Mouse (Mus musculus) forebrain, embryonic 10.5 days (tissue): ENCODE measurements around the gene Srcin1. TPM values are rescaled to one million over a fixed set of nuclear protein-coding genes. Genes with fewer than 3 reads are reported as not detected.

Source experiments
- DNase-seq: peaks from one replicate; pipeline ENCODE4 v3.0.0-alpha.2; 2017; ENCODE audit warnings: low spot score; ENCODE audit errors: extremely low spot score
- H3K27ac ChIP-seq: fragments of 300-500 bp; sonication (generic); 2 replicates; pipeline ENCODE4 v1.5.1; 2016; ENCODE audit warnings: mild to moderate bottlenecking
- H3K27me3 ChIP-seq: fragments of 300-500 bp; sonication (generic); 2 replicates; pipeline ENCODE4 v1.6.1; 2016; ENCODE audit warnings: mild to moderate bottlenecking; ENCODE audit not compliant: poor library complexity, severe bottlenecking
- H3K36me3 ChIP-seq: fragments of 300-500 bp; sonication (generic); replicated peaks from 2 replicates; pipeline ENCODE4 v1.6.1; 2016; ENCODE audit warnings: mild to moderate bottlenecking, moderate library complexity
- H3K4me1 ChIP-seq: fragments of 300-500 bp; sonication (generic); 2 replicates; pipeline ENCODE4 v1.6.1; 2016
- H3K4me3 ChIP-seq: fragments of 300-500 bp; sonication (generic); 2 replicates; pipeline ENCODE4 v1.5.1; 2016; ENCODE audit warnings: mild to moderate bottlenecking, moderate library complexity
- H3K9me3 ChIP-seq: fragments of 300-500 bp; sonication (generic); 2 replicates; pipeline ENCODE4 v1.6.1; 2016; ENCODE audit warnings: mild to moderate bottlenecking, moderate library complexity
- whole genome bisulfite sequencing: fragments of 180-500 bp; shearing (Covaris S2); methylation state at CpG from one replicate; pipeline ENCODE4 v1.1.7; 2016; 5-methylcytosine and 5-hydroxymethylcytosine counted together
- polyA plus RNA-seq: library from polyadenylated mRNA; unstranded; fragments of >200 nt; fragmentation: Nextera tagmentation; extraction: Ambion mirVana; gene quantifications from 2 replicates; pipeline ENCODE4 v1.2.1, GENCODE M21; 2016

Srcin1 gene
- polyA plus RNA-seq, 1 experiment from 2014 or later, result 1.1 TPM

DNA sequence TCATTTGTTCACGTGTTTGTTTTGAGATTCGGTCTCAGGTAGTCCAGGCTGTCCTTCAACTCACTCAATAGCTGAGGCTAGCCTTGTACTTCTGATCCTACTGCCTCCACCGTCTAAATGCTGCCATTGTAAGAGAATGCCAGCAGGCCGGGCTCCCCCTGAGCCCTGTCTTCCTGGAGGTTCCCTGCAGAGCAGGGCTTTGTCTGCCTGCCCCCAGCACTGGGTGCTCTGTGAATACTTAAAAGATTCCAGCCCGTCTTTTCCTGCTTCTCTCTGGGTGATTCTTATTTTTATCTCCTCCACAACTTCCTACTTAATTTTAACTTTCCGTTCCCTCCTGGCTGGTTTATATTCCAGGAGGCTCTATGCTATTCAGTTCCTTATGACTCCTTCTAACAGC, 26.2 kb upstream of the Srcin1 start:
- Histone ChIP-seq H3K27ac (peak overlapping the region; percentile 8; the same call in 1 of the 2 replicates), H3K9me3 (peaks cover 5% of the 10 kb centered on the region; the same call in 1 of the 2 replicates), H3K27me3 (0 out of 2 replicates have a peak, but pooled peaks cover 6% of the 10 kb centered on the region), H3K36me3 (no peaks in the 10 kb centered on the region), H3K4me3 (no peak overlapping the region), H3K4me1 (peaks cover 24% of the 10 kb centered on the region)
- 19% methylated on average over 6 of the region's 6 CpGs for WGBS
- no peak for DNase-seq

DNA sequence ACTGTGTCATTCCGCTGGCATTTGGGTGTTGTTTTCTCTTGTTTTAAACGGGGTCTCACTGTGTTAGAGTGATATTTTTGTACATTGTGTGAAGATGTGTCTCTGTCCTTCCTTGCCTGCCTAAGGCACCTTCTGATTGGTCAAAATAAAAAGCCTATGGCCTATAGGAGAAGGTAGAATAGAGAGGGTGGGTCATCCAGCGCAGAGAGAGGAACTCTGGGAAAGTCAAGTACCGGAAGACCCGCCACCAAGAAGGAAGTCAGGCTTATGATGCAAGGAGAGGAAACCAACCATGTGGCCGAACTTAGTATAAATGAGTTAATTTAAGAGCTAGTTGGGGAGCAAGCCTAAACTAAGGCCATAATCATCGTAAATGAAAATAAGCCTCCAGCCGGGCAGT, 23.1 kb upstream of the Srcin1 start:
- no peak overlapping the region for H3K27ac ChIP-seq
- DNase-seq, result no peak
- no peaks in the 10 kb centered on the region for H3K36me3 ChIP-seq
- H3K4me3 ChIP-seq, result no peak overlapping the region
- 0 out of 2 replicates have a peak, but pooled peaks cover 6% of the 10 kb centered on the region for H3K27me3 ChIP-seq
- H3K4me1 ChIP-seq, result peaks cover 24% of the 10 kb centered on the region
- 90% methylated on average over 8 of the region's 8 CpGs for WGBS
- H3K9me3 ChIP-seq, result peaks cover 5% of the 10 kb centered on the region; the same call in 1 of the 2 replicates

DNA sequence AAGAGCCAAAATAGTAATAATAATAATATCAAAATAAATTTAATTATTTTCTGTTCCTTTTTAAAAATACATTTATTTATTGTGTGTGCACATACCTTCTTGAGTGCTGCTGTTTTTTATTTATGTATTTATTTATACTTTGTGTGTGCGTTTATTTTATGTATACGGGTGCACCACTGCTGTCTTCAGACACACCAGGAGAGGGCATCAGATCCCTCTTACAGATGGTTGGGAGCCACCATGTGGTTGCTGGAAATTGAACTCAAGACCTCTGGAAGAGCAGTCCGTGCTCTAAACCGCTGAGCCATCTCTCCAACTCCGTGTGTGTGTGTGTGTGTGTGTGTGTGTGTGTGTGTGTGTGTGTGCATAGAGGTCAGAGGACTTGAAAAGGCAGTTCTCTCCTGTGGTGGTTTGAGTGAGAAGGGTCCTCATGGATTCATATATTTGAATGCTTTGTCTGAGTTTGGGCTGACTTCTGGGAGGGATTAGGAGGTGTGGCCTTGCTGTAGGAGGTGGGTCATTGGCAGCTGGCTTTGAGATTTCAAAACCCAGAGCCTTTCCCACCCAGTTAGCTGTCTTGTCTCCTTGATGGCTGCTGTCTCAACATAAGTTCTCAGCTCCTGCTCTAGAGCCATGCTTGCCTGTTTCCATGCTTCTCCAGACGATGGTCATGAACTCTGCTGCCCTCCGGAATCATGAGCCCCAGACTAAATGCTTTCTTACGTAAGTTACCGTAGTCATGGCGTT, 22.1 kb upstream of the Srcin1 start:
- H3K36me3 ChIP-seq, result no peaks in the 10 kb centered on the region
- WGBS, result 81% methylated on average over 10 of the region's 10 CpGs
- 0 out of 2 replicates have a peak, but pooled peaks cover 1% of the 10 kb centered on the region for H3K27me3 ChIP-seq
- peaks cover 23% of the 10 kb centered on the region for H3K4me1 ChIP-seq
- peaks cover 5% of the 10 kb centered on the region; the same call in 1 of the 2 replicates for H3K9me3 ChIP-seq
- no peak overlapping the region for H3K27ac ChIP-seq
- no peak overlapping the region for H3K4me3 ChIP-seq
- DNase-seq, result no peak

DNA sequence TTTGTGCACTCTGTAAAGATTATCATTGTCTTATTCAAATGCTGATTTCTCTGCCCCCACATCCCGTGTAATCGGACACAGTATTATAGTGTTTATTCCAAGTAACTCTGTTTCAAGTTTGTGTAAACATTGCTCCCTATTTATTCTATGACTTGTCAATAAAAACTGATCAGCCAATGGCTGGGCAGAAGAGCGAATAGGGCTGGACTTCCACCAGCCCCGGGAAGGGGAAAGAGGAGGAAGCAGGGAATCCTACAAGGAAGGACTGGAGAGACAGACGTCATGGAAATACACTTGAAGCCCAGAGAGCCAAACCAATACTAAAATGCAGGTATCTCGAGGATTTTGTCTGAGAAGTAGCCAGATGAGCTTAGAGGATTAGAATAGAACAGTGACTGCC, 18.1 kb upstream of the Srcin1 start:
- Histone ChIP-seq H3K9me3 (no peaks in the 10 kb centered on the region), H3K36me3 (no peaks in the 10 kb centered on the region), H3K27ac (no peak overlapping the region), H3K27me3 (peaks cover 28% of the 10 kb centered on the region), H3K4me3 (no peak overlapping the region), H3K4me1 (peaks cover 22% of the 10 kb centered on the region)
- no peak for DNase-seq
- WGBS, result 64% methylated on average over 6 of the region's 6 CpGs

DNA sequence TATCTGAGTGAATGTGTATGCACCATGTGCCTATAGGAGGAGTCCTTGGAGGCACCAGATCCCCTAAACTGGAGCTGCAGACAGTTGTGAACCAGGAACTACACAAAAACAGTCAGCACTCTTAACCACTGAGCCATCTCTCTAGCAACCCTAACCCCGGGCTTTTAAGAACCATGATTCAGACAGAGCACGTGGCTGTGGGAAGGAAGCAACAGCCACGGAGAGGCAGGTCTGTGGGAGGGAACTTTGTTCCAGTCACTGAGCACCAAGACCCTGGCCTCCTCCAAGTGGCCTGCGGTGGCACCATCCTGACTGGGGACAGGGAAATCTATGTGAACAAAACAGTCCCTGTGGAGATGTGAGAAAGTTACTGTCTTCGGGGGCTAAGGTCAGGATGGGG, 15.9 kb upstream of the Srcin1 start:
- H3K36me3 ChIP-seq, result no peaks in the 10 kb centered on the region
- H3K9me3 ChIP-seq, result no peaks in the 10 kb centered on the region
- peaks cover 47% of the 10 kb centered on the region for H3K27me3 ChIP-seq
- DNase-seq, result no peak
- H3K4me1 ChIP-seq, result peaks cover 26% of the 10 kb centered on the region
- 31% methylated on average over 5 of the region's 5 CpGs for WGBS
- H3K4me3 ChIP-seq, result no peak overlapping the region
- no peak overlapping the region for H3K27ac ChIP-seq

DNA sequence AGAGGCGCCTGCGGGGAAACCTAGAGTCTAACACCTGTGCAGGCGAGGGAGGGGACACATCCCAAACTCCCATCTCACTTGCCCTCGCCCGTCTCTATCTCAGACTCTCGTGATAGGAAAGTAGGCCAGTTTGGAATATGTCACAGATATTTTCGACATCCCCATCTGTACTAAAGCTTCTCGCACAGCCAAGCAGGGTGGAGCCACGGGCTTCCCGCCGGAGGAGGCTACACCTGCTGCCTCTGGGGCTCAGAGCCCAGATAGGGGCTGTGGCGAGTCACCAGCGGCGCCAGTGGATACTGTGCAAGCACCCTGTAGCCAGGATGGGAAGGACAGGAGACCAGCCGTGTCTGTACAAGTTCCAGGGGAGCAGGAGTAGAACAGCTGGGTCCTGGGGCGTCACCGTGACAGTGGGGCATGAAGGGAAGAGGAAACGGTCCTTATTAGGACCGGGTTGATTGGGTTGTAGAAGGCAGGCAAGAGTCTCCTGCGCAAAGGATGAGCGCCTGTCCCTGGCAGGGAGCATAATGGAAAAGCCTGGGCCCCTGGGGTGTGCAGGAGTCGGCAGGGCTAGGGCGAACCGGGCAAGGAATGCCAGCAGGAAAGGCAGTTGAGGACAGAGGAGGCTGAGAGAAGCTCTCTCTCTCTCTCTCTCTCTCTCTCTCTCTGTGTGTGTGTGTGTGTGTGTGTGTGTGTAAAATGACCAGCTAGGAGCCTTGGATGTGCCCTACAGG, 14.4 kb upstream of the Srcin1 start:
- Histone ChIP-seq H3K4me3 (no peak overlapping the region), H3K27me3 (peaks cover 47% of the 10 kb centered on the region), H3K27ac (peak overlapping the region; percentile 61; the same call in 1 of the 2 replicates), H3K4me1 (peaks cover 26% of the 10 kb centered on the region), H3K9me3 (no peaks in the 10 kb centered on the region), H3K36me3 (no peaks in the 10 kb centered on the region)
- no peak for DNase-seq
- WGBS, result 29% methylated on average over 24 of the region's 24 CpGs

DNA sequence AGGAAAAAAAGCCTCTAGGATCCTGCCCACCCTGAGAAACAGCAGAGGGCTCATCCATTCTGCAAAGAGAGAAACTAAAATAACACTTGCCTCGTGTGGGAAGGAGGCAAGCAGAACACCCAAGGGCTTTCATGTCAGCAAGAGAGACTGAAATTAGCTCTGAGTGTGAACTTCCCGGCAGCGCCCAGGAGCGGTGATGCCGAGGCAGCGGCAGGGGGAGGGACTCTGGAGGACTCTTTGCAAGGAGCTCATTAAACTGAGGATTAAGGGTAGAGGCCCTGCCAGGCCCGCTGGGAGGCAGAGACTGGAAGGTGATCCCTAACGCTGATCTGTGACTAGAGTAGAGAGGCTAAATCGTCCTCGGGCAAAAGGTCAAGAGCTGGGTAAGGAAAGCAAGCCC, 13.2 kb upstream of the Srcin1 start:
- H3K36me3 ChIP-seq, result no peaks in the 10 kb centered on the region
- 0 out of 2 replicates have a peak overlapping the region, but pooled peaks have one; percentile 48 for H3K27ac ChIP-seq
- no peaks in the 10 kb centered on the region for H3K9me3 ChIP-seq
- peak; percentile 58 for DNase-seq
- peaks cover 26% of the 10 kb centered on the region for H3K4me1 ChIP-seq
- H3K4me3 ChIP-seq, result no peak overlapping the region
- under 1% methylated on average over 10 of the region's 10 CpGs for WGBS
- H3K27me3 ChIP-seq, result peaks cover 47% of the 10 kb centered on the region

DNA sequence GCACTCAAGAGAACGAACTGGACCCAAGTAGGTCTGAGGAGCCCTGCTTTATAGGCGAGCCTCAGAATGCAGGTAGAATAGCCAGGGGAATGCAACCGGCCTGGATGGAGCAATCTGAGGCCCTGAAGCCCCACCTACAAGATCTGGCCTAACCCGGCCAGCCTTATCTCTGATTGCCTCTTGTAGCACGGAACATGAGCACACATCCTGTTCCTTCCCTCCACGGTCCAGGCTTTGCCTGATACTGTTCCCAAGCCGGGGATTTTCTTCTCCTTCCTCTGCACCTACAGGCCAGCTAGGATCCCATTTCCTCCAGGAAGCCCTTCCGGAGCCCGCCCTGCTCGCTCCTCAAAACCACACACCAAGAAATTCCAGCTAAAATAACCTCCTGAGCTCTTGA, 9.9 kb upstream of the Srcin1 start:
- 75% methylated on average over 10 of the region's 10 CpGs for WGBS
- H3K36me3 ChIP-seq, result no peaks in the 10 kb centered on the region
- no peak for DNase-seq
- no peak overlapping the region for H3K4me3 ChIP-seq
- H3K9me3 ChIP-seq, result peaks cover 3% of the 10 kb centered on the region; the same call in 1 of the 2 replicates
- H3K27ac ChIP-seq, result no peak overlapping the region
- peaks cover 39% of the 10 kb centered on the region for H3K27me3 ChIP-seq
- peaks cover 20% of the 10 kb centered on the region for H3K4me1 ChIP-seq

DNA sequence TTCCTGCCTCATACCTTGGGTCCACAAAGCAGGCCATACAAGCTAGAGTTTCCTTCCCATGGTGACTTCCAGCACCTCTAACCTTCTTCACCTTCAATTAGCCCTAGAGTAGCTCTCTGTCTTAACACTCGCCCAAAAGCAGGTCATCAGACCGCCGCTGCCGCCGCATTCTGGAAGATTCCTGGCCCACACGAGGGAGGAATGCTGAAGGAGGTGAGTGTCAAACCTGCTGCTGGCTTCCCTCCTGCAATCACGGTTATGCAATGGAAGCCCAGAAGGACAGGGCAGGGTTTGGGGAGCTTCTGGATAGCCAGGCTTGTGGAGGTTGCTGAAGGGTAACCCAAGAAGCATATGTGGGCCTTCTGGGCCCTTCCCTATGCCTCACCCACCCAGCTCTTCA, 8.5 kb upstream of the Srcin1 start:
- Histone ChIP-seq H3K27ac (no peak overlapping the region), H3K4me3 (no peak overlapping the region), H3K27me3 (peaks cover 28% of the 10 kb centered on the region), H3K4me1 (peaks cover 12% of the 10 kb centered on the region), H3K9me3 (peaks cover 3% of the 10 kb centered on the region; the same call in 1 of the 2 replicates), H3K36me3 (no peaks in the 10 kb centered on the region)
- 84% methylated on average over 7 of the region's 7 CpGs for WGBS
- no peak for DNase-seq

DNA sequence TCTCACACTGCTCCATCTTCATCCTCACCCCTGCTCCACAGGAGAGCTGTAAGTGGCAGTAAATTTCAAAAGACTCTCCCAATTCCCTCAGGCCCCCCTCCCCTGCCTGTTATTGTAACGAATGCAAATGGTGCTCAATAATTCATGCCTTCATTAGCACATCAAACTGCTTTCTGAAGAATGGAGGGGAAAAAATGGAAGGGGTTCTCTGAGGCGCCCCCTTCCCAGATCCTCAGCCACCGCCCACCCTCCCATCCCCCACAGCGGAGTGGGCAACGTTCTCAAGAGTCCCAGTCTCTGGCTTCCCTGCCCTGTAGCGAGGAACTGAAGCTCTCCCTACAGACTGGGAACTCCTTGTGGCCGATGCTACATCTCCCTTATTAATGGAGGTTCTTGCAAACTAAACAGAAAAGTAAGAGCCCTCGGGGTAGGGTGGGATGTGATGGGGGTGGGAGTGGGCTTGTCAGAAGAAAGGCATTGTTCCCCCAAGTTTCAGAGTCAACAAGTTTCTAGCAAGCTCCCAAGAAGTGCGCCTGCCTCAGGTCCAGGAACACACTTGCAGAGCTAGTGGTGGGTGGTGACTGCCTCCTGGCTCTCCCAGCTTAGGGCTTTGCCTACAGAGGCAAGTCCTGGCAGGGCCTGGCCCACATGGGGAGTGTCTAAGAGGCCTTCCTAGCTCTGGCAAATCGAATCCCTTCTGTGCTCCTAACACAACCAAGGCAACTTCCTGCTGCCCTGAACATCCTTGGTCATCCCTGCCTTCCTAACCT, 3.3 kb upstream of the Srcin1 start:
- H3K9me3 ChIP-seq, result peaks cover 3% of the 10 kb centered on the region; the same call in 1 of the 2 replicates
- peaks cover 57% of the 10 kb centered on the region for H3K27me3 ChIP-seq
- peak overlapping the region; percentile 9; the same call in 1 of the 2 replicates for H3K4me3 ChIP-seq
- 20% methylated on average over 10 of the region's 10 CpGs for WGBS
- H3K27ac ChIP-seq, result peak overlapping the region; percentile 67
- DNase-seq, result peak; percentile 21
- H3K36me3 ChIP-seq, result no peaks in the 10 kb centered on the region
- H3K4me1 ChIP-seq, result peaks cover 46% of the 10 kb centered on the region

DNA sequence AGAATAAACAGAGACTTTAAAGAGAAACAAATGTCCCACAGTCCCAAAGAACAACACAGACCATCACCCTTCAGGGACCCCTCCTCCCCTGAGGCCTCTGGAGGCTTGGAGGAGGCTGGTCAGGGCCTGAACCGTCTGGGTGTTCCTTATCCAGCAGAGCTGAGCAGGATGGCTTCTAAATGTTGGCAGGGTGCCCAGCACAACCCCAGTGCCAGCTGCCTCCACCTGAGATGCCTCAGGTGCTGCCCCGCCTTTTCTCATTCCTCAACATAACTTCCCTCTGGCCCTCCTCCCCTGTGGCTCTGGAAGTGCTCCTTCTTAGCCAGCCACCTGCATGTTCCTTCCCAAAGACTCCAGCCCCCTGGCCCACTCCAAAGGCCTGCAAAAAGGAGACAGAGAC, 2.3 kb upstream of the Srcin1 start:
- Histone ChIP-seq H3K4me3 (no peak overlapping the region), H3K4me1 (peaks cover 56% of the 10 kb centered on the region), H3K36me3 (no peaks in the 10 kb centered on the region), H3K27me3 (peaks cover 67% of the 10 kb centered on the region), H3K27ac (peak overlapping the region; percentile 67), H3K9me3 (peaks cover 3% of the 10 kb centered on the region; the same call in 1 of the 2 replicates)
- DNase-seq, result no peak
- WGBS, result 47% methylated on average over 2 of the region's 2 CpGs

DNA sequence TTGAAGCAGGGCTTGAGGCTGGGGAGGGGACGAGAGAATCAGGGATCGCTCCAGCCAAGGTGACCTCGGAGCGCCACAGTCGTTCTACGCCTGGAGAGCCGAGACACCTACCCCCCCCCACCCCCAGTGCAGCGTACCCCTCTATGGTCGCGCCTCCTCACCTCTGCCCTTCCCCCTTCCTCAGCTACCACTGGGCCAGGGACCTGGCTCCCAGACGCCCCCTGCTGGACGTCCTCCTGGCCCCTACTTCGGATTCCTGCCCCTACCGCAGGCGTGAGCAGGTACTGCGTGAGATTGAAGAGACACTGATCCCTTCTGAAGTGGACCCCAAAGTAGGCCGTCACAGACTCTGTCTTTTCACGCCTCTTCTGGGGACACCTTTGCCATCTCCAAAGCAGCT, 348 bp downstream of the Srcin1 start:
- H3K27ac ChIP-seq, result peak overlapping the region; percentile 94
- WGBS, result under 1% methylated on average over 18 of the region's 18 CpGs
- DNase-seq, result peak; percentile 91
- H3K9me3 ChIP-seq, result no peaks in the 10 kb centered on the region
- H3K4me1 ChIP-seq, result peaks cover 82% of the 10 kb centered on the region
- H3K27me3 ChIP-seq, result peaks cover 89% of the 10 kb centered on the region
- no peaks in the 10 kb centered on the region for H3K36me3 ChIP-seq
- peak overlapping the region; percentile 73 for H3K4me3 ChIP-seq
